ENCODE assay signal across 8 mouse cellular contexts in the genomic region with DNA sequence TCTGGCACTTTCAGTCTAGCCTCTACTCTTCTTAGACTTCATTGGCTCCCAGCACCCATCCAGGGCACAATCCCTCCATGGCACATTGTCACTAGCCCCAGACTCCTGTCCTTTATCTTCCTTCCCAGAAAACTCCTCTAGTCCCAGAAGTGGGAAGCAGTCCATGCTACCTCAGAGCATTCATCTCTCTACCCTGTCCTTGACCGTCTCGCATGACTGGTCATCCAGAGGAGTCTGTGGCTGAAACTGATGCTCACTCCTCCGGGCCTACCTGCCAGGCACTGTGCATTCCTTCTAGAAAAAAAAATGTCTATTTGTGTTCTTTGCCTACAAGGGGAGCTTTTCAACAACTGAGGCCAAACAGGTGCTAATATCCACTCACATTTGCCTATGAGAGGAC.
"Had no signal": no experiment of that assay in that cellular context is flagged by ENCODE, and none has a peak within 500 bp of the region (broad histone marks: within the 10 kb centered on the region; RNA-seq: fewer than 3 reads in every experiment).

No protein-coding gene starts in this region.

- H3K36me3 ChIP-seq: limb, embryonic 12.5 days; limb, embryonic 15.5 days; midbrain, embryonic 13.5 days had no signal

- H3K9me3 ChIP-seq: limb, embryonic 12.5 days; limb, embryonic 15.5 days; midbrain, embryonic 13.5 days had no signal

- H3K27ac ChIP-seq: limb, embryonic 12.5 days; limb, embryonic 15.5 days; liver, embryonic 14.5 days; macrophage; midbrain, embryonic 13.5 days had no signal

- H3K4me2 ChIP-seq: limb, embryonic 12.5 days; limb, embryonic 15.5 days; liver, embryonic 11.5 days; lung, embryonic 14.5 days; midbrain, embryonic 13.5 days had no signal

- H3K4me1 ChIP-seq: limb, embryonic 12.5 days; limb, embryonic 15.5 days had no signal

- H3K27me3 ChIP-seq: limb, embryonic 12.5 days; limb, embryonic 15.5 days; midbrain, embryonic 13.5 days had no signal

- ATAC-seq: liver, postnatal 0 days had no signal

- H3K9ac ChIP-seq: limb, embryonic 12.5 days; limb, embryonic 15.5 days; liver, embryonic 14.5 days; liver, postnatal 0 days; lung, embryonic 14.5 days; midbrain, embryonic 13.5 days had no signal

- H3K4me3 ChIP-seq: limb, embryonic 12.5 days; limb, embryonic 15.5 days; midbrain, embryonic 13.5 days had no signal
